In the genomic region with DNA sequence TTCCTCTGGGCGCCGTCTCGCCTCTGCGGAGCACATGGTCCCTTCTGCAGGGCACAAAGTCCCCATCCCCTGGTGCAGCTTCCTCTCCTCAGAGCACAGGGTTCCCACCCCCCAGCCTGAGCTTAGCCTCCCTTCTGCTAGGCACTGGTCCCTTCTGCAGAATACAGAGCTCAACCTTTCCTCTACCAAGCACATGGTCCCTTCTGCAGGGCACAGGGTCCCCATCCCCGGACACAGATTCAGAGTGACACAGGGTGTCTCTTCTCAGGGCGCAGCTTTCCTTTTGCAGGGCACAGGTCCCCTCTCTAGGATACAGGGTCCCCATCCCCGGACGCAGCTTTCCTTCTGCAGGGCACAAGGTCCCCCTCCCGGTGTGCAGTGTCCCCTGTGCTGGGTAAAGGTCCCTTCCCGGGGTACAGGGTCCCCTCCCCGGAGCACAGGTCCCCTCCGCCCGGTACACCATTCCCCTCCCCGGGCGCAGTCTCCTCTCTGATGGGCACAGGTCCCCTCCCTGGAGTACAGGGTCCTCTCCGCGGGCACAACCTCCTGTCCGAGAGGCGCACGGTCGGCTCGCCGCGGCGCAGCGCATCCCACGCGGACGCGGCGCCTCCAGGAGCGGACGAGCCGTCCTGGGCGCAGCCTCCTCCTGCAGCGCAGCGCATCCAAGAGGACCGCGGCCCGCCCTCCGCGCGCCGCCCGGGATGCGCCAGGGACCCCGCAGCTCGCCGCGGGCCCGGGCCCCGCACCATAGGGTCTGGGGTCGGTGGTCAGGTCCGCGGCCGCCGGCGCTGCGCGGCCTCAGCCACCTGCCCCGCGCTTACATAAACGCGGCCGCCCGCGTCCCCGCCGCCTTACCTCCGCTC, we compare ENCODE assay signal across 8 mouse cellular contexts. TPM values are rescaled to one million over a fixed set of nuclear protein-coding genes. Genes with fewer than 3 reads are reported as not detected.
A peak's percentile ranks its signal among the peaks of the same experiment; 100 is the strongest.
DNase-seq lines count a peak whose midpoint lies in the region; ATAC-seq and TF ChIP-seq lines count a peak whose summit lies in the region.

No protein-coding gene starts in this region.

- no peak for DNase-seq in lung, adult 2 months
- DNase-seq in lung, postnatal 25 days (ENCODE audit: low spot score) = no peak
- DNase-seq in adrenal gland, postnatal 10 days = peak; percentile 53
- peak; percentile 43 for DNase-seq in heart, postnatal 4 days
- DNase-seq in right cerebral cortex, postnatal 14 days = peak; percentile 30
- DNase-seq in c-Kit-positive CD71-positive TER-119-positive erythroid progenitor cells, embryonic 14.5 days (ENCODE audit: low spot score) = no peak

- peak; percentile 67 for ATAC-seq in embryonic facial prominence, embryonic 12.5 days (ENCODE audit: insufficient number of reproducible peaks, insufficient read depth, low FRiP score, low TSS enrichment)
- ATAC-seq in liver, embryonic 16.5 days (ENCODE audit: low read depth) = peak; percentile 44

- H3K4me3 ChIP-seq in lung, adult 2 months (replicated peaks; ENCODE audit: extremely low read depth, low read depth, low read length) = peak overlapping the region; percentile 64
- H3K4me3 ChIP-seq in embryonic facial prominence, embryonic 12.5 days = peak overlapping the region; percentile 72
- H3K4me3 ChIP-seq in liver, embryonic 16.5 days (ENCODE audit: low read depth, low read length) = peak overlapping the region; percentile 66

- no peaks in the 10 kb centered on the region for H3K9me3 ChIP-seq in embryonic facial prominence, embryonic 12.5 days
- no peaks in the 10 kb centered on the region for H3K9me3 ChIP-seq in liver, embryonic 16.5 days (replicated peaks; ENCODE audit: control insufficient read depth, low read length)

- peaks cover 13% of the 10 kb centered on the region for H3K4me1 ChIP-seq in lung, adult 2 months (ENCODE audit: control insufficient read depth, insufficient read depth, low read length)
- H3K4me1 ChIP-seq in embryonic facial prominence, embryonic 12.5 days = peaks cover 12% of the 10 kb centered on the region
- H3K4me1 ChIP-seq in liver, embryonic 16.5 days (ENCODE audit: control insufficient read depth, low read depth, low read length) = peaks cover 8% of the 10 kb centered on the region

- TF ChIP-seq CTCF in lung, adult 2 months (IDR thresholded peaks at IDR 0.05; ENCODE audit: insufficient read depth, low read length) = no peak

- H3K36me3 ChIP-seq in embryonic facial prominence, embryonic 12.5 days = no peaks in the 10 kb centered on the region
- H3K36me3 ChIP-seq in liver, embryonic 16.5 days (ENCODE audit: control insufficient read depth, insufficient read depth) = no peaks in the 10 kb centered on the region

- H3K27me3 ChIP-seq in embryonic facial prominence, embryonic 12.5 days = peaks cover 18% of the 10 kb centered on the region
- H3K27me3 ChIP-seq in liver, embryonic 16.5 days (ENCODE audit: control insufficient read depth, insufficient read depth, low read depth, low read length) = peaks cover 26% of the 10 kb centered on the region

- TF ChIP-seq POLR2A in lung, adult 2 months (IDR thresholded peaks at IDR 0.05; ENCODE audit: borderline replicate concordance, extremely low read depth, low read depth, low read length) = 0 out of 2 replicates have a peak, but pooled peaks have one; percentile 27

- peak overlapping the region; percentile 92 for H3K4me2 ChIP-seq in embryonic facial prominence, embryonic 12.5 days (replicated peaks)
- peak overlapping the region; percentile 81 for H3K4me2 ChIP-seq in liver, embryonic 16.5 days (ENCODE audit: low read depth, low read length)

- H3K27ac ChIP-seq in embryonic facial prominence, embryonic 12.5 days = no peak overlapping the region
- no peak overlapping the region for H3K27ac ChIP-seq in liver, embryonic 16.5 days (ENCODE audit: low read length)

- H3K9ac ChIP-seq in embryonic facial prominence, embryonic 12.5 days = peak overlapping the region; percentile 63
- peak overlapping the region; percentile 48; the same call in 1 of the 2 replicates for H3K9ac ChIP-seq in liver, embryonic 16.5 days (ENCODE audit: low read depth, low read length)

- under 1% methylated on average over 69 of the region's 70 CpGs for WGBS in lung, adult 2 months
- WGBS in embryonic facial prominence, embryonic 12.5 days = 1% methylated on average over 70 of the region's 70 CpGs
- under 1% methylated on average over 68 of the region's 70 CpGs for WGBS in liver, embryonic 16.5 days (ENCODE audit: insufficient replicate concordance)

RNA-seq across cellular contexts. Expression of gene Adarb1, which starts 0.6 kb away (rescaled TPM):
- 29.9 and 35.0 TPM in 2 replicates for polyA plus RNA-seq in lung, adult 2 months (2012; rRNA removed)
- total RNA-seq in adrenal gland, postnatal 10 days (2021) = 10 to 100 TPM; 16.7 to 18.2 TPM
- 6.6 and 8.2 TPM in 2 replicates for polyA plus RNA-seq in embryonic facial prominence, embryonic 12.5 days (2016; fragmentation: Nextera tagmentation; extraction: Ambion mirVana)
- total RNA-seq in heart, postnatal 4 days (2021) = 10 to 100 TPM; 20.9 to 23.3 TPM
- 1.1 and 1.5 TPM in 2 replicates for polyA plus RNA-seq in liver, embryonic 16.5 days (2015; fragmentation: Nextera tagmentation; extraction: Ambion mirVana)

Comparison
In these comparisons a context has a peak if more than half of its experiments do, and no peak if none do; other contexts are left out.
1. DNase-seq: peak in adrenal gland, postnatal 10 days (single experiment), heart, postnatal 4 days (single experiment) and right cerebral cortex, postnatal 14 days (single experiment); none in lung, adult 2 months (single experiment), lung, postnatal 25 days (single experiment) and c-Kit-positive CD71-positive TER-119-positive erythroid progenitor cells, embryonic 14.5 days (single experiment).
2. Peak in every context shown above with its lines, with median percentiles within 50 percentile points of each other: H3K4me3 ChIP-seq.